Mouse (Mus musculus): Measurements from ENCODE around the gene Tmem63a. TPM values are rescaled to one million over a fixed set of nuclear protein-coding genes. Genes with fewer than 3 reads are reported as not detected.
"Not testable (repeated sequence)": the region's sequence is repeated elsewhere in the genome, so short reads cannot be mapped to it uniquely, and the experiment has no call there.

Gene Tmem63a
- total RNA-seq, 1 experiment from 2014 or later = 92.4 TPM

- no peak for DNase-seq
Measured at GRCm38 (mm10) chr1:180965786-180966185, 23.6 kb downstream of the Tmem63a start.

DNA sequence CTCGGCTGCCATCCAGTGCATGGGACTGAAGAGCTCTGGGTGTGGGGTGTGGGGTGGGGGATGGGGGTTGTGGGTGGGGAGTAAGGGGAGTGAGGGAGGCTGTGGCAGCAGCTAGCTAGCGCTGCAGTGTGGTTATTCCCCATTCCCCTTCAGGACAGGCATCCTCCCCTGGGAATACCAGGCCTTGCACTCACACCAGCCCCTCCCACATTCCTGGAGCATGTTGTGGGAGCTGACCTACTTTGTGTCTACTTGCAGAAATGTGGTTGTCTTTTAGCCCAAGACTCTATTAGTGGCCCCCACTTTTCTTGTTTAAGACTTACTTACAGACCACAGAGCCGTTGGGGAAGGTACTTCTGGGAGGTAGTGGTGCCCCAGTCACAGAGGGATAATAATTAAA, 24.4 kb downstream of the Tmem63a start:
- DNase-seq = peak; percentile 49

GRCm38 (mm10) chr1:180967261-180967660, 25.1 kb downstream of the Tmem63a start:
- no peak for DNase-seq

DNA sequence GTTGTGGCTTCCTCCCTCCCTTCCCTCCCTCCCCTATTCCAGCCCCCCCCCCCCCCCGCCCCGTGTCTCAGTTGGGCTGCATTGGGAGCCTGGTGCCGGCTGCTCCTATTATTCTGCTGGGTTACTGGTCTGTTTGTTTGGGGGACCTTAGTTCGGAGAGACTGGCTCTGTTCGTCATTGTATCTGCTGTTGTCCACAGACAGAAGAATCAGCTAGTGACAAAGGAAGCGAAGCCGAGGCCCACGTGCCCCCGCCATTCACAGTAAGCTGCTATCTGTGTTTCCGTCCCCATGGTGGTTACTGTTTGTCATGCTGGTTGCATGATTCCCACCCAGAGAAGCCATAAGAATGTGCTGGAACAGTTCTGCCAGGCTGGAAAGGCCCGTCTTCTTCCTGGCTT, 30.8 kb downstream of the Tmem63a start:
- no peak for DNase-seq

DNA sequence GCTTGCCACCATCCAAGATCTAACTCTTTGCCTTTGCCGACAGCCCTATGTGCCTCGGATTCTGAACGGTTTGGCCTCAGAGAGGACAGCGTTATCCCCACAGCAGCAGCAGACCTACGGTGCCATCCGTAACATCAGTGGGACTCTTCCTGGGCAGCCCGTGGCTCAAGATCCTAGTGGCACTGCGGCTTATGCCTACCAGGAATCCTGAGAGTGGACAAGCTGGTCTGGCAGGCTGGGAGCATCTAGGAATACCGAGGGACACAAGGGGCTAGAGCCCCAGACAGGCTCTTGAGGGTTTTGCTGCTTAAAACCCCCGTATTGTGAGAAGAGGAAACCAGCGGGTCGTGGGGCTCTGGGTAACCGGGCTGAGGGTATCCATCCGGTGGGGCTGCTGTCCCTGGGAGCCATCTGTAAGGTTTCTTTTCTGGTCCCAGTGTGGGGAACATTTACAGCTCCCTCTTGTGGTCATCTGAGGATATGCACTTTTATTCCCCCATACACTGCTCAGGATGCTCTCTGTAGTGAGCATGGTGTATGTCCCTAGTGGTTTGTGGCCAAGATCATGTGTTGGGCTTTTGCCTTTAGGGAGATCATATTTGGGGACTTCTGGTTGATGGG, 32.1 kb downstream of the Tmem63a start:
- no peak for DNase-seq

- DNase-seq = peak; percentile 45
Measured at GRCm38 (mm10) chr1:180976110-180976679, 34.1 kb downstream of the Tmem63a start.

GRCm38 (mm10) chr1:180979484-180980251, 37.5 kb downstream of the Tmem63a start:
- DNase-seq = no peak

DNA sequence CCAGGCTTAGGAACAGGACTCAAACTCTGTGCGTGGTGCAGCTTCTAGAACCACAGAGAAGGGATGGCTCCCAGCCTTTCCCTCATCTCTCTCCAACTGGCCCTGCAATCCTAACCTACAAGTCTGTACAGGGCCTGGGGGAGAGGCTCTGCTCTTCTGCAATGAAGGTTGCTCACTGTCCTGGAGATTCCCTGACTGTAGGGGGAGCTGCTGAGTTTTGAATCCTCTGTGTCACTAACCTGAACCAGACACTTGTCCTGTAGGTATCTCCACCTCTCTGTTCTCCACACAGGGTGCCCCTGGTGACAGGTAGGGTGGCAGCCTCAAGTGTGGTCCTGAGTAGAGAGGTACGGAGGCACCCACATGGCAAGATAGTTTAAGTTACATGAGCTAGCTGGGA, 38.3 kb downstream of the Tmem63a start:
- no peak for DNase-seq

DNA sequence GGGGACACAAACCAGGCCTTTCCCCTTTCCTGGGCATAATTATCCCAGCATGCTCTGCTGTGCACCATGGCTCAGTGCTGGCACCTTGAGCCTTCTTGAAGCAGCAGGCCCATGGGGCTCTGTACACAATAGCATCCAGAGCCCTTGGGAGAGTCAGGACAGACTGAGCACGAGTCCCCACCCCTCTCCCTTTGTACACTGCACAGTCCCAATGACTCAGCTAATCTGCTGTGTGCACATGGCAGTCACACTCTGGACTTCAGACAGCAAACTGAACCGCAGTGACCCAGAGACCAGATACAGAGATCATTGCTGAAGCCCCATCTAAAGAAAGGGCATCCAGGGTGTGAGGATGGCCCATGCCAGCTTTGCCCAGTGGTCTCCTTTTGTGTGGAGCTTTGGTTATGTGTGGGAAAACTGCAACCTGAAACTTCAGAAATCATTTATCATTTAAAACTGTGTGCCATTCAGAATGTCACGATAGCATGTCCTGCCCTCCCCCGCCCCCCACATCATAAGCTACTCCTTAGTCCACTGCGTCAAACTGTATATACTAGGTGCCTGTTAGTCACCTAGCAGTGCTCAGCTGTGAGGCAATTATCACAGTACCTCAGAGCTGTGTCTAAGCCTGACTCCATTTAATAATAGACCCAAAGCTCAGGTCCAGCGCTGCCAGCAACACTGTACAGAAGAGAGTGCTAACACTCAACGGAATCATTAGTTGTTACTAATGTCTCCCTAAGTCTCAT, 39.3 kb downstream of the Tmem63a start:
- not testable (repeated sequence) for DNase-seq

- DNase-seq = no peak
Measured at GRCm38 (mm10) chr1:180986701-180987100, 44.6 kb downstream of the Tmem63a start.

DNA sequence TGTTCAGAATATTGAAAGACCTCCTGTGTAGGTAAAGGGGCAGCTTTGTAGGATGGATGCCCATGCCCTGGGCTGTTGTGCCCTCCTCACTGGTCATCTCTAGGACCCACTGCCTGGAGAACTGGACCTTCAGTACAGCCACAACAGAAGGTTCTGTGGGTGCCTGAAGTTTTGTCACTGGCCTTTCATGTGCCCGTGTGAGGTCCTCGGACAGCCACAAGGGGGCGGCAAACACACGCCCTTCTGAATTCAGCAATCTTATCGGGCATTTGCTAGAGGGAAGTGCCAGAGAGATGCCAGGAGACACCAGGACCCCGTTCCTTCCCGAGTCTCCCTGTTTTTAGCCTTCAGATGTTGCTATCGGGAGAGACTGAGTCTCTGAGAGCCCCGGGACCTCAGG, 45.6 kb downstream of the Tmem63a start:
- peak; percentile 84 for DNase-seq

DNA sequence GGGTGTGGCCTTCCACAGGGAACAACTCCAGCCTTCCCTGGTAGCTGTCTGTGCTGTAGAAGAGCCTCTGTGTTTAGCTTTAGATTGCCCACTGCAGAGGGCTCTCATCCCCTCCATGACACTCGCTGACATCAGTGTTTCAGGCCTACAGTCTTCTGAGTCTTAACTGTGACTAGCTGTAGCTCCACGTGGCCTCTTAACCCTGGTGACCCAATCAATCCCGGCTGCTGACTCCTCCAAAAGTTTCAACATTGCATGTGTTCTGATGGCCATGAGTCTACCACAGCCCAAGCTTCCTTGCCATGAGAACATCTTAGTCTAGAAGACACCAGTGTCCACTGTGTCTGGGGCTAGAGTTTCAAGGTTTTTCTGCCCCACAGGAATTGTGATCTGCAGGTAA, 48.5 kb downstream of the Tmem63a start:
- DNase-seq = no peak

DNA sequence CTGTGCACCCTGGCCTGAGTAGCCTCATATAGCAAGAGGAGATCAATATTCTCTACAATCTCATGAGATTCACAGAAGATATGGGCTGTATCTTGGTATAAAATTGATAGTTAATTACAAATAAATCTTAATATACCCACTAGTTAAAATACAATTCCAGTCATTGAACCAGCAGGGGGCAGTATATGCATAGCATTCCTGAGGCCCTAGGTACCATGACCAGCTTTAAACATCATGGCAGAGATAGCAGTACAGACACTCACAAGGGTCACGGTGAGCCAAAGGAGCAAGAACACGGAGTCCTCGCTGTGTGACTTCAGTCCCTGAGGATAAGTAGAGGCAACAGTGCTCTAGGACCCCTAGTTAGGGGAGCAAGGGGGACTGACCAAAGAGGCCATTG, 50.0 kb downstream of the Tmem63a start:
- no peak for DNase-seq

DNA sequence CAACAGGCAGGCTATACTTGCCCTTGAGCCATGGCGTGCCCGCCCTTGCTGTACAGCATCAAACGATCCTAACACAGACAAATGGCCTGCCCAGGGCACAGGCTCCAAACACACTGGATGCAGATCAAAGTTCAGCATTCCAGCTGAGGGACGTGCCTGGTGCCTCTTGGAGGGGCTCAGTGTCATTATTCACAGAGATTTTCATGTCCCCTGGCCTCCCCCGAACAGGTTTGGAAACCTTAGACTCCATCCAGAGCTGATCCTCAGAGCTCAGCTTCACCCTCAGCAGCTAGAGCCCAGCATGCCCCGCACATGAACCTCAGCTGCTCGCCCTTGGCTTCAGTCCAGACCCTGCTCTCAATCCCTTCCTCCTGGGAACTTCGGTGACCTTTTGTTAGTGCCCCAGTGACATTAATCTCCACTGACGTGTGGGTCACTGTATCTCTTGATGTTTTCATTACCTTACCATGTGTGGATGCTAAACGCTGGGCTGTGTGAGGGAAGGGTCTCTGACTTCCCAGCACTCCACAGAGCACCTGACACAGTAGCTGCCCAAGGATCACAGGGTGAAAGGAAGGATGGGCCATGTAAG, 58.5 kb downstream of the Tmem63a start:
- peak; percentile 70 for DNase-seq

GRCm38 (mm10) chr1:181001217-181001616, 59.1 kb downstream of the Tmem63a start:
- DNase-seq = no peak

- no peak for DNase-seq
Measured at GRCm38 (mm10) chr1:181001621-181002020, 59.5 kb downstream of the Tmem63a start.

- DNase-seq = no peak
Measured at GRCm38 (mm10) chr1:181003790-181004189, 61.6 kb downstream of the Tmem63a start.

GRCm38 (mm10) chr1:181005331-181005730, 63.2 kb downstream of the Tmem63a start:
- no peak for DNase-seq

DNA sequence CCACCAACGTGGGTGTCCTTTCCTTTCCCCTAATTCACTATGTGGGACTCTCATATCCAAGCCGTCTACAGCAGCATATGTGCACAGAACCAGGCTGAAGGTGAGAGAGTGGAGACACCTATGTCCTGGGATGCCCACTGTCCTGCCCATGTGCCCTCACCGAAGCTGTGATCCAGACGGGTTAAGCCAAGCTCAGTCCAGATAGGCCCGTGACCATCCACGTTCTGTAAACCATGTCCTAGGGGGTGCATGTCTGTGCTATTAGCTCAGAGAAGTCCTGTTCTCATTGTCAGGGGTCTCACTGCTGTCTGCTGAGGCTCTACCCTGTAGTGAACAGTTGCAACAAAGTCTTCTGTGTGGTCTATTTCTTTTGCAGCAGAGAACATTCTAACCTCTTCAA, 65.7 kb downstream of the Tmem63a start:
- DNase-seq = no peak

- DNase-seq = no peak
Measured at GRCm38 (mm10) chr1:181008266-181008665, 66.1 kb downstream of the Tmem63a start.

DNA sequence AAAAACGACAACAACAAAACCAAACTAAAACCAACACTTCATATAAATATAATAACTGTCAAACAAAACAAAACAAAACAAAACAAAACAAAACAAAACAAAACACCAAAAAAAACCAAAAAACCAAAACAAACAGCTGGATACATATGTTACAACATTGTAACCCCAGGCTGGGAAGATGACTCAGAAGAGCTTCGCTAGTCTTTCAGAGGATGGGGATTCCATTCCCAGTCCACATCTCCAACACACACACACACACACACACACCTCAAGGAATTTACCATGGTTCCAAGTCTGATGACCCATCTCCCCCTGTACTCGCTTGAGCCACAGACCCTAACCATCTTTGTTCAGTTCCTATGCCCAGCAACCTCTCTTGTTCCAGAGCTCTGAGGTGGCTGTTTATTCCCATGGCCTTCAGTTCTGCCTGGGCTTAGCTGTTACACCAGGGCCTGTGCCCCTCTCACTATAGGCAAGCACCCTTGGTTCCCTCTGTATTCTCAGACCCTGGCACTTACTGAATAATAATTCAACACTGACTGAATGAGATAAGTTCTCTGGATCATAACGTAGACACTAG, 67.0 kb downstream of the Tmem63a start:
- DNase-seq = no peak

DNA sequence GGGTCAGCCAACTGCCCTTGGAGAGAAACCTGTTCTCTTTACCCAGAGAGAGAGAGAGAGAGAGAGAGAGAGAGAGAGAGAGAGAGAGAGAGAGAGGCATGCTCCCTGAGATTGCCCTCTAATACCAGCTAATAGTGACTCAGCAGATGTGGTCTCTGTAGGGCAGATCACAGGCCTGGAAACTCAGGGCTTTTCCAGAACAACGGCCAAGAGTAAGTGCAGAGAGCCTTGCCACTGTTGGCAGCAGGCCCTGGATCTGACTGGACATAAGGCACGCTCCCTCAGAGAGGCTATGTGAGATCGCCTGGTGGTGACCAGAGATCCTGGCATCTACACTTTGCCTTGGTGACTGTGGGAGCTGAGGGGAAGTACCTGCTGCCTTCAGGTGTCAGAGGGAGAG, 67.6 kb downstream of the Tmem63a start:
- DNase-seq = peak; percentile 85
